Mouse (Mus musculus) lung, postnatal 0 days (tissue): Measurements from ENCODE around the gene Mmrn2.

Experiments used
- CTCF ChIP-seq: IDR thresholded peaks from 2 replicates; pipeline ENCODE4 v1.5.1; 2016; ENCODE audit warnings: antibody characterized with exemption, mild to moderate bottlenecking
- EP300 ChIP-seq: IDR thresholded peaks from 2 replicates; pipeline ENCODE4 v1.6.1; 2016; ENCODE audit warnings: antibody characterized with exemption, mild to moderate bottlenecking, control low read depth

DNA sequence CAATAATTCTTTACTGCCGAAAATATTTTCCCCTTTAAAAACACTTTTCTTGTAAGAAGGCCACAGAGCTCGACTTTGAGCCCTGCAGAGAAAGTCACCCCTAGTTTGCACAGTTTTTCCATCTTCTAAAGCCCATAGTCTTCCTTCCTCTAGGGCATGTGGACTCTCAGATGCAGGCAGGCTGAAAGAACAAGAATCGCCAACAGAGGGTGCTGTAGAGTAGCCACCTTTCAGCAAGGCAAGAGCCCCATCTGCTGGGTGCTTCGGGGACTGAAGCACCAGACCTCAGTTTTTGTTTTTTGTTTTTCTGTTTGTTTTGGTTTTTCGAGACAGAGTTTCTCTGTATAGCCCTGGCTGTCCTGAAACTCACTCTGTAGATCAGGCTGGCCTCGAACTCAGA is 25.9 kb downstream of the Mmrn2 start:
- peak; percentile 99 for TF ChIP-seq CTCF
- TF ChIP-seq EP300 = no peak
